Mouse (Mus musculus): Measurements from ENCODE around the gene Dntt. TPM values are rescaled to one million over a fixed set of nuclear protein-coding genes. Genes with fewer than 3 reads are reported as not detected.

Gene Dntt
- polyA plus RNA-seq, 1 experiment from 2014 or later, result 0.06 TPM

DNA sequence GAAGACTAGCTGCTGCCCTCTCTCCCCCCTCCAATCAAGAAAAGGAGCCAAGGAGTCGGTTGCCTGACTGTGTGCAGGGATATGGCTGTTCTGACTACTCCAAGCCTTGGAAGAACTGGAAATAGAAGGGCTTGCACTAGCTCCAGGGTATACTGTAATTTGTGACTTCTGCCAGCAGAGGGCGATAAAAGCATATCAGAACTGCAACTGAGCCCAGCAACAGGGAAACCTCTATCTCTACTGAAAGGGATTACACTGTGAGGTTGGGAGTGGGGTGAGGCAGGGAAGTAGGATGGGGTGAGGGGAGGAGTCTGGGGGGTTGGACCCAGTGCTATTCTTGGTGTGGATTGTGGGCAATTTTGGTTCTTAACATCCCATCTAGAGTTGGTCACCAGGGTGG, 57.6 kb downstream of the Dntt start:
- H3K4me3 ChIP-seq, result no peak overlapping the region
- peak; percentile 85 for DNase-seq (ENCODE audit: low spot score)
- no peaks in the 10 kb centered on the region for H3K9me3 ChIP-seq
- no peaks in the 10 kb centered on the region for H3K36me3 ChIP-seq
- peaks cover 13% of the 10 kb centered on the region; the same call in 1 of the 2 replicates for H3K4me1 ChIP-seq
- H3K27me3 ChIP-seq (ENCODE audit: insufficient read depth, poor library complexity, severe bottlenecking), result peaks cover 43% of the 10 kb centered on the region
- H3K27ac ChIP-seq, result no peak overlapping the region
- WGBS, result 9% methylated on average over 2 of the region's 2 CpGs

GRCm38 (mm10) chr19:41087901-41088300, 58.8 kb downstream of the Dntt start:
- H3K4me3 ChIP-seq, result no peak overlapping the region
- WGBS, result 49% methylated on average over 4 of the region's 4 CpGs
- no peak overlapping the region for H3K27ac ChIP-seq
- H3K4me1 ChIP-seq, result peaks cover 8% of the 10 kb centered on the region; the same call in 1 of the 2 replicates
- H3K9me3 ChIP-seq, result no peaks in the 10 kb centered on the region
- no peaks in the 10 kb centered on the region for H3K36me3 ChIP-seq
- H3K27me3 ChIP-seq (ENCODE audit: insufficient read depth, poor library complexity, severe bottlenecking), result peaks cover 43% of the 10 kb centered on the region
- no peak for DNase-seq (ENCODE audit: low spot score)

DNA sequence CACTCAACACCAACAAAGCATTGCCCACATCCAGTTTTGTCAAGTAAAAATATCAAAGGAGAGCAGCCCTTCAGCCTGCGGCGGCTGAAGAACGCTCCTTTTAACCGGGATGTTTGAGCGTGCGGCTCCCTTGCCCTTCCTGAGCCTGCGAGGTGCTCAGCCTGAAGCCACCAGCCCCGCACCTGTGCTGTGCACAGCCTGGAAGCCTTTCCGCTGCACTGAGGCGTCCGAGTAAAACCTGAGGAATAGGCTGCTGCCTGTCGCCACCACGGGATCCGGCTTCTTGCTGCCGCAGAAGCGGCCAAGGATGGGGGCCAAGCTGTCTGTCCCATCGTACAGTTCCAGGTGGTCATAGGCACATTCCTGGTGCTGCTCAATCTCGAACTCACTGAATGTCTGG, 59.4 kb downstream of the Dntt start:
- Histone ChIP-seq H3K27me3 (ENCODE audit: insufficient read depth, poor library complexity, severe bottlenecking) (peaks cover 43% of the 10 kb centered on the region), H3K36me3 (no peaks in the 10 kb centered on the region), H3K9me3 (no peaks in the 10 kb centered on the region), H3K27ac (no peak overlapping the region; the same call in 1 of the 2 replicates), H3K4me1 (peaks cover 8% of the 10 kb centered on the region; the same call in 1 of the 2 replicates), H3K4me3 (peak overlapping the region; percentile 36)
- DNase-seq (ENCODE audit: low spot score), result no peak
- 43% methylated on average over 18 of the region's 18 CpGs for WGBS

DNA sequence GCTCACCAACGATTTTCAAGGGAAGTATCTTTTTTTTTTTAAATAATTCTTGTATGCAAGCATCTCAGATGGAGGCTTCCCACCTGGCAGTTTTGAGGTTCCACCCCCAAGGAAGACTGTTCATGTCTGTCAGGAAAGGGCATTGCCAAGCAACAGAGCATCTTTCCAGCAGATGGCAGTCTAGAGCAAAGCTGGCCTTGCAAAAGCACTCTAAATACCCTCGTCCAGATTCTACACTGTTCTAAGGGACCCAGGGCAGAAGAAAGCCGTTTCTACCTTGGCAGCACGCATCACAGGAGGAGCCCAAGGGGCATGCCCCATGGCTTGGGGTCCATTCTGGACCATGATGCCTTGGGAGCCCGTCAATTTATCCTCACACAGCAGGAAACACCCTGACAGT, 60.8 kb downstream of the Dntt start:
- H3K4me1 ChIP-seq, result peaks cover 8% of the 10 kb centered on the region; the same call in 1 of the 2 replicates
- H3K4me3 ChIP-seq, result no peak overlapping the region
- 12% methylated on average over 5 of the region's 5 CpGs for WGBS

GRCm38 (mm10) chr19:41091901-41092300, 62.8 kb downstream of the Dntt start:
- WGBS, result 51% methylated on average over 2 of the region's 2 CpGs
- no peak overlapping the region for H3K27ac ChIP-seq
- H3K4me3 ChIP-seq, result no peak overlapping the region
- H3K27me3 ChIP-seq (ENCODE audit: insufficient read depth, poor library complexity, severe bottlenecking), result peaks cover 27% of the 10 kb centered on the region
- peaks cover 8% of the 10 kb centered on the region; the same call in 1 of the 2 replicates for H3K4me1 ChIP-seq
- DNase-seq (ENCODE audit: low spot score), result no peak
- H3K9me3 ChIP-seq, result no peaks in the 10 kb centered on the region
- H3K36me3 ChIP-seq, result no peaks in the 10 kb centered on the region

More for the DNA sequence above, 60.8 kb downstream of the Dntt start:
- H3K9me3 ChIP-seq, result no peaks in the 10 kb centered on the region
- no peak for DNase-seq (ENCODE audit: low spot score)
- H3K27ac ChIP-seq, result no peak overlapping the region
- H3K36me3 ChIP-seq, result no peaks in the 10 kb centered on the region
- H3K27me3 ChIP-seq (ENCODE audit: insufficient read depth, poor library complexity, severe bottlenecking), result peaks cover 36% of the 10 kb centered on the region

DNA sequence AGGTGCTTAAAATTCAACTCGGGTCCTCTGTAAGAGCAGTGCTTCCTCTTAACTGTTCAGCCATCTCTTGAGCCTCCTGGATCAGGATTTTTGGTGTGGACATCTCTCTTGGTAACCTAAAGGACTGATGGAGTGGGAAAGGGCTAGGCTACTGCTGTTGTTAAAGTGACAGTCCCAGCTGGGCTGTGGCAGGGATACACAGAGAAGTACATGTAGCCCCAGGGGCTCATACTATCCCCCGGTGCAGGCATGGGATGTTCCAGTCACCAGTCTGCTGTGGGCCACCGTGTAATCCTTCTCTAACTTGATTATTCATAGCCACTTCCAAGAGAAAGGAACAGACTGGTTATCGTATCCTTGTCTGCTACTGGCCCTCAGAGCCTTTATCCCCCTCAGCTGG, 68.0 kb downstream of the Dntt start:
- DNase-seq (ENCODE audit: low spot score), result no peak
- Histone ChIP-seq H3K27me3 (ENCODE audit: insufficient read depth, poor library complexity, severe bottlenecking) (peaks cover 6% of the 10 kb centered on the region), H3K27ac (no peak overlapping the region), H3K36me3 (no peaks in the 10 kb centered on the region), H3K9me3 (no peaks in the 10 kb centered on the region), H3K4me3 (no peak overlapping the region), H3K4me1 (no peaks in the 10 kb centered on the region; the same call in 1 of the 2 replicates)
- 69% methylated on average over 4 of the region's 4 CpGs for WGBS

GRCm38 (mm10) chr19:41100863-41101262, 71.8 kb downstream of the Dntt start:
- no peak overlapping the region for H3K27ac ChIP-seq
- H3K9me3 ChIP-seq, result no peaks in the 10 kb centered on the region
- H3K27me3 ChIP-seq (ENCODE audit: insufficient read depth, poor library complexity, severe bottlenecking), result peaks cover 11% of the 10 kb centered on the region; the same call in 1 of the 2 replicates
- H3K36me3 ChIP-seq, result no peaks in the 10 kb centered on the region
- no peak overlapping the region for H3K4me3 ChIP-seq
- DNase-seq (ENCODE audit: low spot score), result no peak
- peaks cover 5% of the 10 kb centered on the region; the same call in 1 of the 2 replicates for H3K4me1 ChIP-seq
- WGBS, result 91% methylated on average over 7 of the region's 7 CpGs

DNA sequence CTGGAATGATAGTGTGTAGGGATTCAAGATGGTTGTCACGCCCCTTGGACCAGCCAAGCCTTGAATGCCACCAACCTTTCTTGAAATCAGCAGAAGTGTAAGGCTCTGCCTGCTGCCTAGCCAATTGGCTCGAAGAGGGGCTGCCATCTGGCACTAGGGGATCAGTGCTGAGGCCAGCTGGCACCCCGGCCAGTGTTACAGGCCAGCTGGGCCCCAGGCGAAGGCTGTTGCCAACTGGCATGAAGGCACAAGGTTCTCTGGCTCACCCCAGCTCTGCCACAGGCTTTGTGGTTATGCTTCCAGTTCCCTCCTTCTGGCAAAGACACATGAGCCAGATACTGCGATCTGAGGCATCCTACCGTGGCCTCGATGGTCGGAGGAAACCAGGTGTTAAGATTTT, 72.3 kb downstream of the Dntt start:
- 80% methylated on average over 8 of the region's 8 CpGs for WGBS
- no peak for DNase-seq (ENCODE audit: low spot score)
- no peaks in the 10 kb centered on the region for H3K9me3 ChIP-seq
- no peak overlapping the region for H3K27ac ChIP-seq
- H3K27me3 ChIP-seq (ENCODE audit: insufficient read depth, poor library complexity, severe bottlenecking), result peaks cover 11% of the 10 kb centered on the region; the same call in 1 of the 2 replicates
- peaks cover 5% of the 10 kb centered on the region; the same call in 1 of the 2 replicates for H3K4me1 ChIP-seq
- no peaks in the 10 kb centered on the region for H3K36me3 ChIP-seq
- H3K4me3 ChIP-seq, result no peak overlapping the region

- H3K4me1 ChIP-seq, result peaks cover 5% of the 10 kb centered on the region; the same call in 1 of the 2 replicates
- no peaks in the 10 kb centered on the region for H3K36me3 ChIP-seq
- no peak for DNase-seq (ENCODE audit: low spot score)
- no peak overlapping the region for H3K27ac ChIP-seq
- H3K4me3 ChIP-seq, result no peak overlapping the region
- no peaks in the 10 kb centered on the region for H3K9me3 ChIP-seq
- WGBS, result 48% methylated on average over 8 of the region's 8 CpGs
- H3K27me3 ChIP-seq (ENCODE audit: insufficient read depth, poor library complexity, severe bottlenecking), result peaks cover 11% of the 10 kb centered on the region; the same call in 1 of the 2 replicates
These were observed 75.8 kb downstream of the Dntt start for GRCm38 (mm10) chr19:41104922-41105321.

- H3K9me3 ChIP-seq, result no peaks in the 10 kb centered on the region
- H3K27me3 ChIP-seq (ENCODE audit: insufficient read depth, poor library complexity, severe bottlenecking), result 0 out of 2 replicates have a peak, but pooled peaks cover 15% of the 10 kb centered on the region
- H3K4me1 ChIP-seq, result peaks cover 5% of the 10 kb centered on the region; the same call in 1 of the 2 replicates
- H3K4me3 ChIP-seq, result no peak overlapping the region
- no peak overlapping the region for H3K27ac ChIP-seq
- WGBS, result 66% methylated on average over 8 of the region's 8 CpGs
- H3K36me3 ChIP-seq, result no peaks in the 10 kb centered on the region
- DNase-seq (ENCODE audit: low spot score), result no peak
These were observed 78.5 kb downstream of the Dntt start for GRCm38 (mm10) chr19:41107530-41107929.

- peaks cover 5% of the 10 kb centered on the region; the same call in 1 of the 2 replicates for H3K4me1 ChIP-seq
- no peaks in the 10 kb centered on the region for H3K9me3 ChIP-seq
- H3K36me3 ChIP-seq, result no peaks in the 10 kb centered on the region
- 83% methylated on average over 7 of the region's 7 CpGs for WGBS
- H3K27ac ChIP-seq, result no peak overlapping the region
- 0 out of 2 replicates have a peak, but pooled peaks cover 15% of the 10 kb centered on the region for H3K27me3 ChIP-seq (ENCODE audit: insufficient read depth, poor library complexity, severe bottlenecking)
- no peak overlapping the region for H3K4me3 ChIP-seq
- DNase-seq (ENCODE audit: low spot score), result no peak
These were observed 79.6 kb downstream of the Dntt start for GRCm38 (mm10) chr19:41108666-41109065.

Data from heart, embryonic 10.5 days (tissue).